In genomic region chr10:39415586-39415985, GRCm38 (mm10) we compare ENCODE assay signal across 10 mouse cellular contexts. TPM values are rescaled to one million over a fixed set of nuclear protein-coding genes. Genes with fewer than 3 reads are reported as not detected.
DNase-seq lines count a peak whose midpoint lies in the region; ATAC-seq and TF ChIP-seq lines count a peak whose summit lies in the region.
"Had no signal": no experiment of that assay in that cellular context is flagged by ENCODE, and none has a peak within 500 bp of the region (broad histone marks: within the 10 kb centered on the region; RNA-seq: fewer than 3 reads in every experiment).

No protein-coding gene starts in this region.

- no peak overlapping the region for H3K9ac ChIP-seq in heart, embryonic 12.5 days
- H3K9ac ChIP-seq in CH12.LX (ENCODE audit: insufficient read depth, low read depth), result no peak overlapping the region
- H3K9ac ChIP-seq in midbrain, embryonic 14.5 days (replicated peaks; ENCODE audit: low read length), result no peak overlapping the region
- no peak overlapping the region for H3K9ac ChIP-seq in hindbrain, embryonic 16.5 days (ENCODE audit: low read depth, low read length)
- H3K9ac ChIP-seq: limb, embryonic 15.5 days had no signal

- TF ChIP-seq RAD21 in CH12.LX (IDR thresholded peaks at IDR 0.05; ENCODE audit: low read depth, low read length), result no peak

- TF ChIP-seq POLR2A in CH12.LX (IDR thresholded peaks at IDR 0.05; ENCODE audit: low read depth, low read length), result no peak

- in situ Hi-C loops in CH12.LX (cut with MboI; ENCODE audit: low pct_ligation_motif_present, low pct_unique_long_range_greater_than_20kb, low sequenced_read_pairs), result no loop called here

- no peaks in the 10 kb centered on the region; the same call in 1 of the 2 replicates for H3K79me2 ChIP-seq in CH12.LX (replicated peaks; ENCODE audit: control insufficient read depth, extremely low read depth, insufficient read depth, poor library complexity, severe bottlenecking)

- no peak for ATAC-seq in heart, embryonic 12.5 days (ENCODE audit: insufficient number of reproducible peaks, low FRiP score)
- no peak for ATAC-seq in midbrain, embryonic 14.5 days (ENCODE audit: low FRiP score, low TSS enrichment)
- no peak for ATAC-seq in hindbrain, embryonic 16.5 days

- H3K4me2 ChIP-seq in heart, embryonic 12.5 days, result no peak overlapping the region
- no peak overlapping the region for H3K4me2 ChIP-seq in CH12.LX (ENCODE audit: insufficient read depth, low read depth, poor library complexity, severe bottlenecking)
- no peak overlapping the region for H3K4me2 ChIP-seq in midbrain, embryonic 14.5 days (ENCODE audit: low read length)
- no peak overlapping the region for H3K4me2 ChIP-seq in hindbrain, embryonic 16.5 days (ENCODE audit: low read length)
- H3K4me2 ChIP-seq: limb, embryonic 15.5 days had no signal

- H3K9me3 ChIP-seq in heart, embryonic 12.5 days (replicated peaks), result no peaks in the 10 kb centered on the region
- H3K9me3 ChIP-seq in CH12.LX (replicated peaks; ENCODE audit: low read length), result no peaks in the 10 kb centered on the region
- no peaks in the 10 kb centered on the region for H3K9me3 ChIP-seq in midbrain, embryonic 14.5 days (ENCODE audit: control insufficient read depth, low read length)
- no peaks in the 10 kb centered on the region for H3K9me3 ChIP-seq in hindbrain, embryonic 16.5 days (ENCODE audit: control insufficient read depth, low read length)
- H3K9me3 ChIP-seq: limb, embryonic 15.5 days had no signal

- no peaks in the 10 kb centered on the region for H3K27me3 ChIP-seq in heart, embryonic 12.5 days (replicated peaks)
- no peaks in the 10 kb centered on the region for H3K27me3 ChIP-seq in CH12.LX (replicated peaks)
- no peaks in the 10 kb centered on the region for H3K27me3 ChIP-seq in midbrain, embryonic 14.5 days (ENCODE audit: control insufficient read depth, insufficient read depth, low read length)
- H3K27me3 ChIP-seq in hindbrain, embryonic 16.5 days (replicated peaks; ENCODE audit: control insufficient read depth, insufficient read depth, low read length), result no peaks in the 10 kb centered on the region
- H3K27me3 ChIP-seq: limb, embryonic 15.5 days had no signal

- no peak overlapping the region for H3K27ac ChIP-seq in heart, embryonic 12.5 days (ENCODE audit: poor library complexity, severe bottlenecking)
- no peak overlapping the region for H3K27ac ChIP-seq in CH12.LX (ENCODE audit: insufficient read depth, low read depth)
- no peak overlapping the region for H3K27ac ChIP-seq in midbrain, embryonic 14.5 days (replicated peaks; ENCODE audit: low read depth, low read length)
- H3K27ac ChIP-seq in hindbrain, embryonic 16.5 days (ENCODE audit: low read depth, low read length), result no peak overlapping the region
- H3K27ac ChIP-seq: limb, embryonic 15.5 days had no signal

- peak; percentile 69 for DNase-seq in heart, adult 8-10 months (ENCODE audit: low spot score)
- peak; percentile 48 for DNase-seq in CH12.LX (ENCODE audit: extremely low read depth)
- peak; percentile 88 for DNase-seq in brain, adult 2 months (ENCODE audit: low read depth, low spot score)
- peak; percentile 49 for DNase-seq in induced T-regulatory cell, adult 2 months (ENCODE audit: low read depth)
- DNase-seq in midbrain, embryonic 14.5 days, result no peak
- no peak for DNase-seq in spleen, adult 18-20 months
- DNase-seq: thymus, postnatal 25 days had no signal

- no peak overlapping the region for H3K4me3 ChIP-seq in heart, embryonic 12.5 days
- H3K4me3 ChIP-seq in CH12.LX (replicated peaks in 1 of 3; ENCODE audit: low read depth in 2 of 3, low read length in 2 of 3, poor library complexity in 1 of 3), result no peak overlapping the region
- no peak overlapping the region for H3K4me3 ChIP-seq in midbrain, embryonic 14.5 days (replicated peaks; ENCODE audit: low read depth, low read length)
- no peak overlapping the region for H3K4me3 ChIP-seq in hindbrain, embryonic 16.5 days (ENCODE audit: low read length)
- H3K4me3 ChIP-seq: limb, embryonic 15.5 days had no signal

- dilution Hi-C loops in CH12.LX (cut with MboI; ENCODE audit: extremely low pct_ligation_motif_present, extremely low pct_unique_long_range_greater_than_20kb, low sequenced_read_pairs), result no loop called here

- peaks cover 51% of the 10 kb centered on the region for H3K4me1 ChIP-seq in heart, embryonic 12.5 days (replicated peaks)
- peaks cover 10 to 64% of the 10 kb centered on the region in 2 experiments for H3K4me1 ChIP-seq in CH12.LX (ENCODE audit: control insufficient read depth in 1 of 2, insufficient read depth in 2 of 2)
- H3K4me1 ChIP-seq in midbrain, embryonic 14.5 days (ENCODE audit: control insufficient read depth, insufficient read depth, low read length), result peaks cover 9% of the 10 kb centered on the region
- peaks cover 21% of the 10 kb centered on the region for H3K4me1 ChIP-seq in hindbrain, embryonic 16.5 days (ENCODE audit: control insufficient read depth, insufficient read depth, low read depth, low read length)

- TF ChIP-seq CTCF in CH12.LX (conservative IDR thresholded peaks at IDR 0.05 in 1 of 2, IDR thresholded peaks at IDR 0.05 in 1 of 2; ENCODE audit: low read depth in 2 of 2, low read length in 2 of 2), result no peak

- no peak for TF ChIP-seq EP300 in CH12.LX (IDR thresholded peaks at IDR 0.05; ENCODE audit: low read length)

- 47% methylated on average over 2 of the region's 2 CpGs for WGBS in heart, embryonic 12.5 days
- 77% methylated on average over 2 of the region's 2 CpGs for WGBS in midbrain, embryonic 14.5 days
- WGBS in hindbrain, embryonic 16.5 days, result 62% methylated on average over 2 of the region's 2 CpGs

- H3K36me3 ChIP-seq in heart, embryonic 12.5 days, result no peaks in the 10 kb centered on the region
- H3K36me3 ChIP-seq in CH12.LX (replicated peaks in 1 of 2; ENCODE audit: control insufficient read depth in 1 of 2, insufficient read depth in 1 of 2, low read length in 1 of 2), result peaks cover 0 to 15% of the 10 kb centered on the region in 2 experiments
- H3K36me3 ChIP-seq in midbrain, embryonic 14.5 days (ENCODE audit: control insufficient read depth, insufficient read depth, low read length), result no peaks in the 10 kb centered on the region
- H3K36me3 ChIP-seq in hindbrain, embryonic 16.5 days (ENCODE audit: control insufficient read depth, insufficient read depth, low read length), result no peaks in the 10 kb centered on the region
- H3K36me3 ChIP-seq: limb, embryonic 15.5 days had no signal

TF ChIP-seq in CH12.LX, 34 proteins besides CTCF, POLR2A, EP300 and RAD21:
- no peak for TF ChIP-seq USF2 (conservative IDR thresholded peaks at IDR 0.05; ENCODE audit: low read depth, low read length)
- TF ChIP-seq ZMIZ1 (IDR thresholded peaks at IDR 0.05; ENCODE audit: low read depth, low read length), result no peak
- no peak for TF ChIP-seq HCFC1 (IDR thresholded peaks at IDR 0.05; ENCODE audit: low read depth, low read length)
- TF ChIP-seq RCOR1 (conservative IDR thresholded peaks at IDR 0.05; ENCODE audit: low read depth, low read length), result no peak
- TF ChIP-seq TCF12 (IDR thresholded peaks at IDR 0.05; ENCODE audit: low read depth, low read length), result no peak
- no peak for TF ChIP-seq CHD2 (IDR thresholded peaks at IDR 0.05; ENCODE audit: low read length)
- TF ChIP-seq MAX (IDR thresholded peaks at IDR 0.05; ENCODE audit: low read length), result no peak

RNA-seq across cellular contexts. Expression of gene Fyn, which starts 46.9 kb away (rescaled TPM):
- 10 to 100 TPM; 22.4 to 27.6 (median 24.2) TPM for total RNA-seq in heart, adult 8-10 months (2022)
- 18.0 and 18.7 TPM in 2 replicates for polyA plus RNA-seq in heart, embryonic 12.5 days (2016; fragmentation: Nextera tagmentation; extraction: Ambion mirVana)
- total RNA-seq in CH12.LX (2012; rRNA removed) (9.5 and 14.9 TPM in 2 replicates), CH12.LX (2014; rRNA removed) (17.4 and 19.9 TPM in 2 replicates)
- 42.4 and 43.9 TPM in 2 replicates for polyA plus RNA-seq in CH12.LX (2012; ENCODE audit: insufficient read length, low read depth)
- 87.3 and 90.8 TPM in 2 replicates for polyA plus RNA-seq in midbrain, embryonic 14.5 days (2014; fragmentation: Nextera tagmentation; extraction: Ambion mirVana)
- polyA plus RNA-seq in hindbrain, embryonic 16.5 days (2015; fragmentation: Nextera tagmentation; extraction: Ambion mirVana), result 74.1 and 74.9 TPM in 2 replicates

Comparison
In these comparisons a context has a peak if more than half of its experiments do, and no peak if none do; other contexts are left out.
1. DNase-seq: peak in heart, adult 8-10 months (single experiment), CH12.LX (single experiment), brain, adult 2 months (single experiment) and induced T-regulatory cell, adult 2 months (single experiment); none in midbrain, embryonic 14.5 days (single experiment) and spleen, adult 18-20 months (0 of 2).